ENCODE assay signal across 25 mouse cellular contexts in the genomic region with DNA sequence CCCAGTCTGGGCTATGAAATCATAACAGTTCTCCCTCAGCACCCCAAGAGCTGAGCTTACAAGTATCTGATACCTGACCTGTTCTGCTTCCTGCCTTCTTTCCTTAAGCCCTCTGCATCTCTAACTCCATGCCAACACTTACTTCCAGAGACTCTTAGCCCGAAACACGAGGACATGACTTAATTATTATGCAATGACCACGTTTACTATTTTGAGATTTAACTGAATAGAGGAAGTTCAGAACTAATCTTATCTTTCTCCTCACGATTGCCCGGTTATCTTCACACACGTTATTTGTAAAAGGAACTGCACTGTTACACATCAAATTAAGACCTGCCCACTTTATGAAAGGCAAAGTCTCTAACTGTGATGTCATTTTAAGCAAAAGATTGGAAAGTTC. TPM values are rescaled to one million over a fixed set of nuclear protein-coding genes. Genes with fewer than 3 reads are reported as not detected.
A peak's percentile ranks its signal among the peaks of the same experiment; 100 is the strongest.
DNase-seq lines count a peak whose midpoint lies in the region; ATAC-seq and TF ChIP-seq lines count a peak whose summit lies in the region.
"Had no signal": no experiment of that assay in that cellular context is flagged by ENCODE, and none has a peak within 500 bp of the region (broad histone marks: within the 10 kb centered on the region; RNA-seq: fewer than 3 reads in every experiment).

No protein-coding gene starts in this region.

- H3K36me3 ChIP-seq in heart, embryonic 13.5 days, result peaks cover 51% of the 10 kb centered on the region
- H3K36me3 ChIP-seq in heart, embryonic 10.5 days, result peaks cover 44% of the 10 kb centered on the region
- H3K36me3 ChIP-seq in intestine, embryonic 16.5 days (ENCODE audit: control insufficient read depth, insufficient read depth, low read length), result peaks cover 5% of the 10 kb centered on the region; the same call in 1 of the 2 replicates
- H3K36me3 ChIP-seq in intestine, embryonic 15.5 days, result peaks cover 9% of the 10 kb centered on the region; the same call in 1 of the 2 replicates
- H3K36me3 ChIP-seq in CH12.LX (replicated peaks in 1 of 2; ENCODE audit: control insufficient read depth in 1 of 2, insufficient read depth in 1 of 2, low read length in 1 of 2), result peaks cover 11 to 30% of the 10 kb centered on the region in 2 experiments
- H3K36me3 ChIP-seq in stomach, postnatal 0 days (ENCODE audit: control insufficient read depth, insufficient read depth, low read length), result peaks cover 12% of the 10 kb centered on the region
- H3K36me3 ChIP-seq: forebrain, embryonic 15.5 days; midbrain, embryonic 15.5 days had no signal

- H3K9ac ChIP-seq in heart, embryonic 13.5 days, result peak overlapping the region; percentile 40; the same call in 1 of the 2 replicates
- H3K9ac ChIP-seq in intestine, embryonic 16.5 days (ENCODE audit: low read depth, low read length), result no peak overlapping the region
- no peak overlapping the region for H3K9ac ChIP-seq in intestine, embryonic 15.5 days
- no peak overlapping the region for H3K9ac ChIP-seq in CH12.LX (ENCODE audit: insufficient read depth, low read depth)
- H3K9ac ChIP-seq in stomach, postnatal 0 days (ENCODE audit: low read length), result no peak overlapping the region
- H3K9ac ChIP-seq: embryonic facial prominence, embryonic 15.5 days; forebrain, embryonic 15.5 days; kidney, embryonic 15.5 days; limb, embryonic 12.5 days; liver, embryonic 14.5 days; lung, embryonic 15.5 days; midbrain, embryonic 15.5 days; neural tube, embryonic 12.5 days had no signal

- TF ChIP-seq RAD21 in CH12.LX (IDR thresholded peaks at IDR 0.05; ENCODE audit: low read depth, low read length), result no peak

- 19% methylated on average over 6 of the region's 6 CpGs for WGBS in heart, embryonic 13.5 days
- WGBS in heart, embryonic 10.5 days, result 40% methylated on average over 6 of the region's 6 CpGs
- 49% methylated on average over 6 of the region's 6 CpGs for WGBS in intestine, embryonic 16.5 days
- WGBS in intestine, embryonic 15.5 days, result 52% methylated on average over 6 of the region's 6 CpGs
- WGBS in stomach, postnatal 0 days, result 55% methylated on average over 6 of the region's 6 CpGs

- no peak for TF ChIP-seq CTCF in CH12.LX (conservative IDR thresholded peaks at IDR 0.05 in 1 of 2, IDR thresholded peaks at IDR 0.05 in 1 of 2; ENCODE audit: low read depth in 2 of 2, low read length in 2 of 2)
- TF ChIP-seq CTCF in stomach, postnatal 0 days (IDR thresholded peaks at IDR 0.05; ENCODE audit: low read depth), result no peak

- peak overlapping the region; percentile 22; the same call in 1 of the 2 replicates for H3K4me2 ChIP-seq in heart, embryonic 13.5 days
- H3K4me2 ChIP-seq in intestine, embryonic 16.5 days (ENCODE audit: low read depth, low read length), result no peak overlapping the region
- H3K4me2 ChIP-seq in intestine, embryonic 15.5 days (replicated peaks), result no peak overlapping the region
- 0 out of 2 replicates have a peak overlapping the region, but pooled peaks have one; percentile 10 for H3K4me2 ChIP-seq in CH12.LX (ENCODE audit: insufficient read depth, low read depth, poor library complexity, severe bottlenecking)
- no peak overlapping the region for H3K4me2 ChIP-seq in stomach, postnatal 0 days (replicated peaks; ENCODE audit: low read depth)
- H3K4me2 ChIP-seq: embryonic facial prominence, embryonic 15.5 days; forebrain, embryonic 15.5 days; kidney, embryonic 15.5 days; limb, embryonic 12.5 days; lung, embryonic 15.5 days; midbrain, embryonic 15.5 days; neural tube, embryonic 12.5 days had no signal

- no peaks in the 10 kb centered on the region for H3K9me3 ChIP-seq in heart, embryonic 13.5 days
- H3K9me3 ChIP-seq in heart, embryonic 10.5 days, result no peaks in the 10 kb centered on the region
- H3K9me3 ChIP-seq in intestine, embryonic 16.5 days (ENCODE audit: control insufficient read depth, low read length), result no peaks in the 10 kb centered on the region
- no peaks in the 10 kb centered on the region for H3K9me3 ChIP-seq in intestine, embryonic 15.5 days
- H3K9me3 ChIP-seq in CH12.LX (replicated peaks; ENCODE audit: low read length), result no peaks in the 10 kb centered on the region
- H3K9me3 ChIP-seq in stomach, postnatal 0 days (ENCODE audit: control insufficient read depth, low read length), result no peaks in the 10 kb centered on the region
- H3K9me3 ChIP-seq: embryonic facial prominence, embryonic 15.5 days; forebrain, embryonic 15.5 days; kidney, embryonic 15.5 days; limb, embryonic 12.5 days; lung, embryonic 15.5 days; midbrain, embryonic 15.5 days; neural tube, embryonic 12.5 days had no signal

- in situ Hi-C loops in CH12.LX (cut with MboI; ENCODE audit: low pct_ligation_motif_present, low pct_unique_long_range_greater_than_20kb, low sequenced_read_pairs), result loop anchor here (10.0 kb wide), 1 partner anchor 48 kb away; no protein-coding TSS in a partner anchor

- H3K79me2 ChIP-seq in CH12.LX (replicated peaks; ENCODE audit: control insufficient read depth, extremely low read depth, insufficient read depth, poor library complexity, severe bottlenecking), result no peaks in the 10 kb centered on the region

- TF ChIP-seq POLR2A in CH12.LX (IDR thresholded peaks at IDR 0.05; ENCODE audit: low read depth, low read length), result no peak

- no peaks in the 10 kb centered on the region for H3K27me3 ChIP-seq in heart, embryonic 13.5 days (replicated peaks)
- H3K27me3 ChIP-seq in heart, embryonic 10.5 days (ENCODE audit: insufficient read depth, poor library complexity, severe bottlenecking), result no peaks in the 10 kb centered on the region
- no peaks in the 10 kb centered on the region for H3K27me3 ChIP-seq in intestine, embryonic 16.5 days (replicated peaks; ENCODE audit: control insufficient read depth, insufficient read depth, low read length)
- no peaks in the 10 kb centered on the region for H3K27me3 ChIP-seq in intestine, embryonic 15.5 days (replicated peaks)
- H3K27me3 ChIP-seq in CH12.LX (replicated peaks), result no peaks in the 10 kb centered on the region
- H3K27me3 ChIP-seq in stomach, postnatal 0 days (ENCODE audit: control insufficient read depth, insufficient read depth, low read length), result no peaks in the 10 kb centered on the region
- H3K27me3 ChIP-seq: embryonic facial prominence, embryonic 15.5 days; forebrain, embryonic 15.5 days; kidney, embryonic 15.5 days; limb, embryonic 12.5 days; lung, embryonic 15.5 days; midbrain, embryonic 15.5 days; neural tube, embryonic 12.5 days had no signal

- dilution Hi-C loops in CH12.LX (cut with MboI; ENCODE audit: extremely low pct_ligation_motif_present, extremely low pct_unique_long_range_greater_than_20kb, low sequenced_read_pairs), result no loop called here

- TF ChIP-seq EP300 in CH12.LX (IDR thresholded peaks at IDR 0.05; ENCODE audit: low read length), result no peak
- TF ChIP-seq EP300 in stomach, postnatal 0 days (optimal IDR thresholded peaks at IDR 0.05), result no peak

- peak overlapping the region; percentile 43 for H3K27ac ChIP-seq in heart, embryonic 13.5 days (replicated peaks)
- H3K27ac ChIP-seq in heart, embryonic 10.5 days, result no peak overlapping the region
- H3K27ac ChIP-seq in intestine, embryonic 16.5 days (ENCODE audit: low read length), result no peak overlapping the region
- no peak overlapping the region for H3K27ac ChIP-seq in intestine, embryonic 15.5 days
- H3K27ac ChIP-seq in CH12.LX (ENCODE audit: insufficient read depth, low read depth), result no peak overlapping the region
- no peak overlapping the region for H3K27ac ChIP-seq in stomach, postnatal 0 days (replicated peaks)
- H3K27ac ChIP-seq: embryonic facial prominence, embryonic 15.5 days; forebrain, embryonic 15.5 days; kidney, embryonic 15.5 days; limb, embryonic 12.5 days; liver, embryonic 14.5 days; lung, embryonic 15.5 days; midbrain, embryonic 15.5 days; neural tube, embryonic 12.5 days had no signal

- DNase-seq in heart, embryonic 10.5 days (ENCODE audit: low spot score), result no peak
- no peak for DNase-seq in CH12.LX (ENCODE audit: extremely low read depth)
- no peak for DNase-seq in stomach, postnatal 0 days (ENCODE audit: low spot score)
- DNase-seq in B cell, adult 2 months, result no peak
- DNase-seq: cerebellum, adult 8-10 months; cerebellum, postnatal 36 days; kidney, postnatal 36 days; right cerebral cortex, postnatal 25 days; spleen, adult 18-20 months; thymus, postnatal 25 days had no signal

- peaks cover 40% of the 10 kb centered on the region for H3K4me1 ChIP-seq in heart, embryonic 13.5 days
- peaks cover 16% of the 10 kb centered on the region for H3K4me1 ChIP-seq in heart, embryonic 10.5 days
- no peaks in the 10 kb centered on the region for H3K4me1 ChIP-seq in intestine, embryonic 16.5 days (ENCODE audit: control insufficient read depth, insufficient read depth, low read length)
- H3K4me1 ChIP-seq in intestine, embryonic 15.5 days (replicated peaks), result no peaks in the 10 kb centered on the region
- H3K4me1 ChIP-seq in CH12.LX (ENCODE audit: control insufficient read depth in 1 of 2, insufficient read depth in 2 of 2), result peaks cover 3 to 16% of the 10 kb centered on the region in 2 experiments; a peak in 3 of 4 replicates
- no peaks in the 10 kb centered on the region for H3K4me1 ChIP-seq in stomach, postnatal 0 days (replicated peaks; ENCODE audit: control insufficient read depth, insufficient read depth)
- H3K4me1 ChIP-seq: forebrain, embryonic 15.5 days; lung, embryonic 15.5 days; midbrain, embryonic 15.5 days; neural tube, embryonic 12.5 days had no signal

- H3K4me3 ChIP-seq in heart, embryonic 13.5 days, result no peak overlapping the region
- H3K4me3 ChIP-seq in heart, embryonic 10.5 days, result no peak overlapping the region
- H3K4me3 ChIP-seq in intestine, embryonic 16.5 days (ENCODE audit: low read length), result no peak overlapping the region
- no peak overlapping the region for H3K4me3 ChIP-seq in intestine, embryonic 15.5 days (replicated peaks)
- H3K4me3 ChIP-seq in CH12.LX (replicated peaks in 1 of 3; ENCODE audit: low read depth in 2 of 3, low read length in 2 of 3, poor library complexity in 1 of 3), result no peak overlapping the region
- no peak overlapping the region for H3K4me3 ChIP-seq in stomach, postnatal 0 days (ENCODE audit: low read depth, low read length)
- H3K4me3 ChIP-seq: embryonic facial prominence, embryonic 15.5 days; forebrain, embryonic 15.5 days; kidney, embryonic 15.5 days; limb, embryonic 12.5 days; lung, embryonic 15.5 days; midbrain, embryonic 15.5 days; neural tube, embryonic 12.5 days had no signal

- ATAC-seq in heart, embryonic 13.5 days (ENCODE audit: extremely low read depth, insufficient number of reproducible peaks, low FRiP score, low TSS enrichment), result no peak
- ATAC-seq in intestine, embryonic 16.5 days, result peak; percentile 53
- ATAC-seq in intestine, embryonic 15.5 days, result no peak
- peak; percentile 35 to 47 for ATAC-seq in hematopoietic stem cell, adult 5-6 weeks (replicated peaks in 1 of 2; ENCODE audit: insufficient read depth in 1 of 2, low FRiP score in 2 of 2, low TSS enrichment in 1 of 2, low read depth in 1 of 2, poor library complexity in 2 of 2, severe bottlenecking in 2 of 2)
- ATAC-seq in stomach, postnatal 0 days (ENCODE audit: low FRiP score, low TSS enrichment), result no peak
- ATAC-seq: forebrain, embryonic 15.5 days; hindbrain, embryonic 16.5 days; intestine, postnatal 0 days; midbrain, embryonic 15.5 days had no signal

RNA-seq across cellular contexts. Expression of a gene that starts 28.8 kb away (rescaled TPM):
- 375 and 414 TPM in 2 replicates for polyA plus RNA-seq in heart, embryonic 13.5 days (2015; fragmentation: Nextera tagmentation; extraction: Ambion mirVana)
- 293 and 360 TPM in 2 replicates for polyA plus RNA-seq in heart, embryonic 10.5 days (2016; fragmentation: Nextera tagmentation; extraction: Ambion mirVana)
- 283 and 291 TPM in 2 replicates for polyA plus RNA-seq in intestine, embryonic 16.5 days (2015; fragmentation: Nextera tagmentation; extraction: Ambion mirVana)
- 247 and 277 TPM in 2 replicates for polyA plus RNA-seq in intestine, embryonic 15.5 days (2015; fragmentation: Nextera tagmentation; extraction: Ambion mirVana)
- total RNA-seq in CH12.LX (2012; rRNA removed), result 38.4 and 43.4 TPM in 2 replicates
- total RNA-seq in CH12.LX (2014; rRNA removed), result 30.8 and 35.4 TPM in 2 replicates
- 45.0 and 47.1 TPM in 2 replicates for polyA plus RNA-seq in CH12.LX (2012; ENCODE audit: insufficient read length, low read depth)
- total RNA-seq in hematopoietic stem cell, adult 5-6 weeks (2017), result 107 and 113 TPM in 2 replicates
- polyA plus RNA-seq in stomach, postnatal 0 days (2015; fragmentation: Nextera tagmentation; extraction: Ambion mirVana), result 168 and 186 TPM in 2 replicates

RNA-seq across cellular contexts. Expression of a gene that starts 28.8 kb away (rescaled TPM):
- 1.4 and 1.6 TPM in 2 replicates for polyA plus RNA-seq in heart, embryonic 13.5 days (2015; fragmentation: Nextera tagmentation; extraction: Ambion mirVana)
- polyA plus RNA-seq in heart, embryonic 10.5 days (2016; fragmentation: Nextera tagmentation; extraction: Ambion mirVana), result 0.90 and 0.93 TPM in 2 replicates
- 1.6 and 2.3 TPM in 2 replicates for polyA plus RNA-seq in intestine, embryonic 16.5 days (2015; fragmentation: Nextera tagmentation; extraction: Ambion mirVana)
- 1.8 and 2.2 TPM in 2 replicates for polyA plus RNA-seq in intestine, embryonic 15.5 days (2015; fragmentation: Nextera tagmentation; extraction: Ambion mirVana)
- 3.1 and 3.3 TPM in 2 replicates for total RNA-seq in CH12.LX (2012; rRNA removed)
- 3.2 and 3.9 TPM in 2 replicates for total RNA-seq in CH12.LX (2014; rRNA removed)
- polyA plus RNA-seq in CH12.LX (2012; ENCODE audit: insufficient read length, low read depth), result 2.2 and 3.1 TPM in 2 replicates
- 1.4 TPM in 1 of 2 replicates, not detected in the other for total RNA-seq in hematopoietic stem cell, adult 5-6 weeks (2017)
- polyA plus RNA-seq in stomach, postnatal 0 days (2015; fragmentation: Nextera tagmentation; extraction: Ambion mirVana), result 3.0 and 4.0 TPM in 2 replicates
- total RNA-seq: gastrocnemius, adult 8-10 months had no signal
- polyA plus RNA-seq: forebrain, embryonic 15.5 days had no signal

Comparison
In these comparisons a context has a peak if more than half of its experiments do, and no peak if none do; other contexts are left out.
1. ATAC-seq: peak in intestine, embryonic 16.5 days (single experiment) and hematopoietic stem cell, adult 5-6 weeks (2 of 2); none in heart, embryonic 13.5 days (single experiment), intestine, embryonic 15.5 days (single experiment) and stomach, postnatal 0 days (single experiment).
2. H3K4me2 ChIP-seq: peak in heart, embryonic 13.5 days (single experiment) and CH12.LX (single experiment); none in intestine, embryonic 16.5 days (single experiment), intestine, embryonic 15.5 days (single experiment) and stomach, postnatal 0 days (single experiment).